Mouse (Mus musculus) MEL (cell line): Measurements from ENCODE around the gene Grid1. TPM values are rescaled to one million over a fixed set of nuclear protein-coding genes. Genes with fewer than 3 reads are reported as not detected.

ENCODE experiments used
- DNase-seq: peaks from one replicate; pipeline ENCODE4 v3.0.0; 2011; ENCODE audit warnings: low read depth, low spot score
- H3K27ac ChIP-seq: 2 replicates; pipeline ENCODE4 v1.5.1; 2012; ENCODE audit warnings: low read depth, mild to moderate bottlenecking, control low read depth, low read length, moderate library complexity; ENCODE audit not compliant: control insufficient read depth
- H3K27me3 ChIP-seq, 2 experiments: fragments of 150-350 bp in 1 of 2; sonication (generic) in 1 of 2; 2 replicates each; pipeline ENCODE4 v1.6.1; 2012; ENCODE audit warnings: low read length in 2 of 2, mild to moderate bottlenecking in 2 of 2, improper control_type of control experiment in 1 of 2, moderate library complexity in 1 of 2; ENCODE audit not compliant: insufficient read depth in 2 of 2, control insufficient read depth in 1 of 2
- H3K36me3 ChIP-seq, 2 experiments: 2 replicates each; pipeline ENCODE4 v1.6.1; 2012 to 2014; ENCODE audit warnings: low read length in 2 of 2, improper control_type of control experiment in 1 of 2, inconsistent platforms in 1 of 2, mild to moderate bottlenecking in 1 of 2; ENCODE audit not compliant: insufficient read depth in 2 of 2, control insufficient read depth in 1 of 2
- H3K4me1 ChIP-seq, 2 experiments: fragments of 150-350 bp in 1 of 2; sonication (generic) in 1 of 2; 2 replicates each; pipeline ENCODE4 v1.6.1; 2012; ENCODE audit warnings: low read length in 2 of 2, improper control_type of control experiment in 1 of 2, mild to moderate bottlenecking in 1 of 2; ENCODE audit not compliant: insufficient read depth in 2 of 2, control insufficient read depth in 1 of 2
- H3K4me3 ChIP-seq, 2 experiments: fragments of 150-350 bp in 1 of 2; sonication (generic) in 1 of 2; 2 replicates each; pipeline ENCODE4 v1.5.1; 2012; ENCODE audit warnings: low read depth in 2 of 2, low read length in 2 of 2, mild to moderate bottlenecking in 2 of 2, moderate library complexity in 2 of 2, control low read depth in 1 of 2, improper control_type of control experiment in 1 of 2; ENCODE audit not compliant: control insufficient read depth in 1 of 2, insufficient read depth in 1 of 2
- H3K79me2 ChIP-seq: 2 replicates; pipeline ENCODE4 v1.6.1; 2012; ENCODE audit warnings: mild to moderate bottlenecking, low read length, moderate library complexity; ENCODE audit not compliant: control insufficient read depth, poor library complexity, insufficient read depth
- H3K9ac ChIP-seq: 2 replicates; pipeline ENCODE4 v1.6.1; 2012; ENCODE audit warnings: low read depth, mild to moderate bottlenecking, control low read depth, low read length, moderate library complexity; ENCODE audit not compliant: control insufficient read depth, poor library complexity, severe bottlenecking
- H3K9me3 ChIP-seq: fragments of 150-350 bp; sonication (generic); replicated peaks from 2 replicates; pipeline ENCODE4 v1.6.1; 2012; ENCODE audit warnings: mild to moderate bottlenecking, low read length, improper control_type of control experiment, moderate library complexity; ENCODE audit not compliant: insufficient read depth
- BHLHE40 ChIP-seq: IDR thresholded peaks from 2 replicates; pipeline ENCODE4 v1.6.1; 2012; ENCODE audit warnings: low read depth, mild to moderate bottlenecking, inconsistent platforms, low read length, improper control_type of control experiment, borderline replicate concordance
- CHD1 ChIP-seq: IDR thresholded peaks from 2 replicates; pipeline ENCODE4 v1.6.1; 2012; ENCODE audit warnings: low read depth, mild to moderate bottlenecking, inconsistent platforms, low read length, improper control_type of control experiment
- CHD2 ChIP-seq: IDR thresholded peaks from 2 replicates; pipeline ENCODE4 v1.6.1; 2011; ENCODE audit warnings: low read length, improper control_type of control experiment
- CTCF ChIP-seq, 3 experiments: IDR thresholded peaks in 2 of 3; conservative IDR thresholded peaks in 1 of 3; 2 replicates each; pipeline ENCODE4 v1.5.1; 2011 to 2012; ENCODE audit warnings: low read length in 3 of 3, low read depth in 2 of 3, mild to moderate bottlenecking in 2 of 3, improper control_type of control experiment in 1 of 3, inconsistent platforms in 1 of 3, mixed read lengths in 1 of 3, moderate library complexity in 1 of 3; ENCODE audit not compliant: control insufficient read depth in 1 of 3, insufficient read depth in 1 of 3, poor library complexity in 1 of 3, severe bottlenecking in 1 of 3
- ELF1 ChIP-seq: IDR thresholded peaks from 2 replicates; pipeline ENCODE4 v1.6.1; 2014; ENCODE audit warnings: low read depth, mild to moderate bottlenecking, inconsistent platforms, low read length, improper control_type of control experiment, moderate library complexity
- HCFC1 ChIP-seq: IDR thresholded peaks from 2 replicates; pipeline ENCODE4 v1.6.1; 2012; ENCODE audit warnings: low read depth, mild to moderate bottlenecking, inconsistent platforms, low read length, improper control_type of control experiment, moderate library complexity
- KAT2A ChIP-seq: conservative IDR thresholded peaks from 2 replicates; pipeline ENCODE4 v1.6.1; 2012; ENCODE audit warnings: low read depth, low read length, improper control_type of control experiment, inconsistent platforms
- MYB ChIP-seq: IDR thresholded peaks from 2 replicates; pipeline ENCODE4 v1.6.1; 2011; ENCODE audit warnings: mild to moderate bottlenecking, low read depth, low read length, improper control_type of control experiment
- MYC ChIP-seq: IDR thresholded peaks from 2 replicates; pipeline ENCODE4 v1.6.1; 2011; ENCODE audit warnings: low read depth, mild to moderate bottlenecking, low read length, improper control_type of control experiment, moderate library complexity
- NRF1 ChIP-seq: IDR thresholded peaks from 2 replicates; pipeline ENCODE4 v1.6.1; 2014; ENCODE audit warnings: low read depth, mild to moderate bottlenecking, inconsistent platforms, low read length, improper control_type of control experiment, moderate library complexity; ENCODE audit not compliant: poor library complexity, insufficient read depth, severe bottlenecking
- POLR2AphosphoS2 ChIP-seq: IDR thresholded peaks from 2 replicates; pipeline ENCODE4 v1.6.1; 2011; ENCODE audit warnings: low read length, improper control_type of control experiment
- POLR2AphosphoS5 ChIP-seq: IDR thresholded peaks from 2 replicates; pipeline ENCODE4 v1.6.1; 2012; ENCODE audit warnings: low read depth, borderline replicate concordance, mild to moderate bottlenecking, inconsistent platforms, low read length, moderate library complexity, mixed read lengths
- TAL1 ChIP-seq: IDR thresholded peaks from 2 replicates; pipeline ENCODE4 v1.6.1; 2012; ENCODE audit warnings: mild to moderate bottlenecking, inconsistent platforms, low read length, moderate library complexity, mixed read lengths
- ZC3H11A ChIP-seq: IDR thresholded peaks from 2 replicates; pipeline ENCODE4 v1.6.1; 2012; ENCODE audit warnings: low read depth, mild to moderate bottlenecking, inconsistent platforms, low read length, improper control_type of control experiment
- ZKSCAN1 ChIP-seq: IDR thresholded peaks from 2 replicates; pipeline ENCODE4 v1.6.1; 2012; ENCODE audit warnings: low read depth, mild to moderate bottlenecking, inconsistent platforms, low read length, improper control_type of control experiment, moderate library complexity
- ZMIZ1 ChIP-seq: IDR thresholded peaks from 2 replicates; pipeline ENCODE4 v1.6.1; 2012; ENCODE audit warnings: low read depth, mild to moderate bottlenecking, inconsistent platforms, low read length, improper control_type of control experiment, moderate library complexity
- ZNF384 ChIP-seq: IDR thresholded peaks from 2 replicates; pipeline ENCODE4 v1.6.1; 2012; ENCODE audit warnings: low read depth, mild to moderate bottlenecking, inconsistent platforms, low read length, improper control_type of control experiment
- polyA plus RNA-seq, 2 experiments: library from polyadenylated mRNA; stranded (reverse) in 1 of 2; unstranded in 1 of 2; fragments of >175 nt in 1 of 2; fragments of >200 nt in 1 of 2; gene quantifications; 2 replicates each; pipeline versions ENCODE4 v1.2.1 to v1.2.4; 2012; ENCODE audit warnings: low replicate concordance in 2 of 2, low read depth in 1 of 2; ENCODE audit not compliant: insufficient read length in 2 of 2, insufficient read depth in 1 of 2, missing spikeins in 1 of 2
- total RNA-seq: library from RNA; depleted of rRNA; stranded (reverse); fragments of 300-350 nt; gene quantifications from 2 replicates; pipeline ENCODE4 v1.2.3, GENCODE M21; 2012

Grid1 gene
- total and polyA plus RNA-seq, 3 experiments: not detected

- Histone ChIP-seq H3K9ac (no peak overlapping the region), H3K9me3 (no peaks in the 10 kb centered on the region), H3K4me3 (no peak overlapping the region), H3K27me3 (no peaks in the 10 kb centered on the region), H3K4me1 (no peaks in the 10 kb centered on the region), H3K36me3 (no peaks in the 10 kb centered on the region), H3K79me2 (no peaks in the 10 kb centered on the region), H3K27ac (no peak overlapping the region)
- no peak for TF ChIP-seq ELF1
- no peak for TF ChIP-seq CHD2
- no peak for TF ChIP-seq CTCF (IDR thresholded peaks at IDR 0.05 in 2 of 3, conservative IDR thresholded peaks at IDR 0.05 in 1 of 3; ENCODE audit: control insufficient read depth in 1 of 3, insufficient read depth in 1 of 3, low read depth in 2 of 3, low read length in 3 of 3, poor library complexity in 1 of 3, severe bottlenecking in 1 of 3)
- TF ChIP-seq MYC: no peak
- TF ChIP-seq POLR2AphosphoS2: no peak
- no peak for TF ChIP-seq MYB
- TF ChIP-seq NRF1: no peak
- TF ChIP-seq CHD1: no peak
- TF ChIP-seq TAL1: no peak
- TF ChIP-seq BHLHE40: no peak
- no peak for DNase-seq
Measured at GRCm38 (mm10) chr14:35244776-35245548, 425.1 kb downstream of the Grid1 start.

GRCm38 (mm10) chr14:35250412-35250811 is 430.5 kb downstream of the Grid1 start:
- no peaks in the 10 kb centered on the region for H3K36me3 ChIP-seq
- H3K9me3 ChIP-seq: no peaks in the 10 kb centered on the region
- H3K79me2 ChIP-seq: no peaks in the 10 kb centered on the region
- H3K9ac ChIP-seq: no peak overlapping the region
- no peak overlapping the region for H3K4me3 ChIP-seq
- no peaks in the 10 kb centered on the region for H3K4me1 ChIP-seq
- H3K27me3 ChIP-seq: no peaks in the 10 kb centered on the region
- no peak overlapping the region for H3K27ac ChIP-seq
- TF ChIP-seq HCFC1 (no peak), POLR2AphosphoS2 (no peak), NRF1 (no peak), ZMIZ1 (no peak), POLR2AphosphoS5 (no peak), ZNF384 (no peak), ZC3H11A (no peak), BHLHE40 (no peak), ZKSCAN1 (no peak), KAT2A (no peak), ELF1 (no peak)
- no peak for DNase-seq
